Mouse (Mus musculus) limb, embryonic 11.5 days (tissue): Measurements from ENCODE around the gene Jun. TPM values are rescaled to one million over a fixed set of nuclear protein-coding genes. Genes with fewer than 3 reads are reported as not detected.

Experiments used
- ATAC-seq: fragments of 200-750 bp; cut with Nextera tagmentation; 2 replicates; pipeline ENCODE4 v1.8.0; 2017; ENCODE audit warnings: low read depth; ENCODE audit not compliant: insufficient number of reproducible peaks, low FRiP score, low TSS enrichment
- DNase-seq: peaks from one replicate; pipeline ENCODE4 v3.0.0-alpha.2; 2015; ENCODE audit warnings: low spot score
- H3K27ac ChIP-seq: fragments of 300-500 bp; sonication (generic); replicated peaks from 2 replicates; pipeline ENCODE4 v1.5.1; 2014; ENCODE audit warnings: low read depth, mild to moderate bottlenecking, low read length
- H3K27me3 ChIP-seq: fragments of 300-500 bp; sonication (generic); 2 replicates; pipeline ENCODE4 v1.6.1; 2014; ENCODE audit warnings: mild to moderate bottlenecking, low read length, mixed read lengths; ENCODE audit not compliant: control insufficient read depth, insufficient read depth
- H3K36me3 ChIP-seq: fragments of 300-500 bp; sonication (generic); 2 replicates; pipeline ENCODE4 v1.6.1; 2014; ENCODE audit warnings: mild to moderate bottlenecking, low read length, moderate library complexity, mixed read lengths; ENCODE audit not compliant: control insufficient read depth, insufficient read depth
- H3K4me1 ChIP-seq: fragments of 300-500 bp; sonication (generic); 2 replicates; pipeline ENCODE4 v1.6.1; 2014; ENCODE audit warnings: low read length, mixed read lengths; ENCODE audit not compliant: control insufficient read depth, insufficient read depth
- H3K4me2 ChIP-seq: fragments of 300-500 bp; sonication (generic); 2 replicates; pipeline ENCODE4 v1.6.1; 2014; ENCODE audit warnings: low read depth, mild to moderate bottlenecking, moderate library complexity; ENCODE audit not compliant: severe bottlenecking
- H3K4me3 ChIP-seq: fragments of 300-500 bp; sonication (generic); 2 replicates; pipeline ENCODE4 v1.5.1; 2014; ENCODE audit warnings: low read depth, low read length
- H3K9ac ChIP-seq: fragments of 300-500 bp; sonication (generic); 2 replicates; pipeline ENCODE4 v1.6.1; 2014; ENCODE audit warnings: mild to moderate bottlenecking, low read length
- H3K9me3 ChIP-seq: fragments of 300-500 bp; sonication (generic); 2 replicates; pipeline ENCODE4 v1.6.1; 2016; ENCODE audit warnings: low read length; ENCODE audit not compliant: control insufficient read depth
- WGBS: fragments of 180-500 bp; shearing (Covaris S2); extraction: QIAGEN DNeasy Blood & Tissue Kit; methylation state at CpG from one replicate; pipeline ENCODE4 v1.1.7; 2014; 5-methylcytosine and 5-hydroxymethylcytosine counted together
- polyA plus RNA-seq: library from polyadenylated mRNA; unstranded; fragments of >200 nt; fragmentation: Nextera tagmentation; extraction: Ambion mirVana; gene quantifications from 2 replicates; pipeline ENCODE4 v1.2.1, GENCODE M21; 2014

Jun gene
- polyA plus RNA-seq, 1 experiment from 2014 or later = 42.7 TPM

DNA sequence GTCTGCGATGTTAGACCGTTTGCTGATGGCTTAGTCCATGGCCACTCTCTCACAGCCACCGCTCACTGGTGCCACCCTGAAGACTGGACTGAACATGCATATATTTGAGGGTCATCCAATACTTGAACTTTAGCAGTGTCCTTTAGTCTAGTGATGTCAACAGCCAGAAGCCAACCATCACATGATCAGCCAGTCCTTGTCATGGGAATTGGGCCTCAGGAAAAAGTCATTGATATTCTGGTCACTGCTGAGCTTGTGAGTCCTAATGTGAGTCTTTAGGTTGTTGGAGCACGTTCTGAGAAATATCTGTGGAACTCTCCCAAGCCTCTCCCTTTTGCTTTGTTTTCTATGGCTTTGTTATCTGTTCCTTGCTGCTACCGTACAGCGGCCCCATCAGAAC, 43.3 kb upstream of the Jun start:
- ATAC-seq (no peak), DNase-seq (no peak)
- Histone ChIP-seq H3K27ac (no peak overlapping the region), H3K36me3 (no peaks in the 10 kb centered on the region), H3K9me3 (no peaks in the 10 kb centered on the region), H3K27me3 (no peaks in the 10 kb centered on the region), H3K4me2 (no peak overlapping the region), H3K4me1 (peaks cover 18% of the 10 kb centered on the region), H3K4me3 (no peak overlapping the region), H3K9ac (no peak overlapping the region)
- WGBS = 94% methylated on average over 6 of the region's 6 CpGs

DNA sequence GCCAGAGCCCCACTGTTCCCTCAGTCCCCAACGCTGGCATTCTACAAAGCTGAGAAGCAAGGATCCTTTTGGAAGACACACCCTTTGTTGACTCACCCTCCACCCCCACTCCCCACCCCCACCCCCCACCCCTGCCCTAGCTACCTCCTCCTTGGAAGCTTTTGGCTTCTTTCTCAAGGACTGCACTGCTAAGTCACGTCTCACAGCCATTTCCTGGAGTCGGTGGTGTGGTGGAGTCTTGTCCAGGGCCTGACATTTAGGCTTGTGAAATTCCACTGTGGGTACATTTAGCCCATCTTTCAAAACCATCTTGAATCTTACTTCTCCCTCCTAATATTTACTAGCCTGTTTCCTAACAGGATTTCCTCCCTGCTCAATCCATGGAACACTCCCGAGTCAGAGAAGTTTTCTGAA, 42.7 kb upstream of the Jun start:
- no peak overlapping the region for H3K4me2 ChIP-seq
- no peaks in the 10 kb centered on the region for H3K27me3 ChIP-seq
- 55% methylated on average over 4 of the region's 4 CpGs for WGBS
- no peaks in the 10 kb centered on the region for H3K36me3 ChIP-seq
- peaks cover 18% of the 10 kb centered on the region for H3K4me1 ChIP-seq
- ATAC-seq (no peak), DNase-seq (no peak)
- no peak overlapping the region for H3K9ac ChIP-seq
- no peak overlapping the region for H3K27ac ChIP-seq
- no peaks in the 10 kb centered on the region for H3K9me3 ChIP-seq
- no peak overlapping the region for H3K4me3 ChIP-seq

DNA sequence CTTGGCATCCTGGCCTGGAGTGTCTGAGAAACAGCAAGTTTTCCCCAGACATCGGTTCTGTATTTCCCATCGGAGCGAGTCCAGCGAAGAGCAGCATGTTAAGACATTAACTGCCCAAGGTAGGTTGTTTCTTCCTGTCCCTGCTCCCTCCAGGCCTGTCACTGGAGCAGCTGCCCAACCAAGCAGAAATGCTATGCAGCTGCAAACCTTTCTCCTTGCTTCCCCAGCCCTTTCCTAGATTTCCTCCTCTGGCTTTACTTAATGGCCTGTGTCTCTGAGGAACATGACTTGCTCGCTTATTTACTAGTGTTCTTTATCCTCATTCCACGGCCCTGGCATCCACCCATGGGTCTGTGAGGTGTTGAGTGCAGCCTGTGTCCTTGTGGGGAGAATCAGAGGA, 41.6 kb upstream of the Jun start:
- Histone ChIP-seq H3K4me3 (no peak overlapping the region), H3K27ac (no peak overlapping the region), H3K9me3 (no peaks in the 10 kb centered on the region), H3K36me3 (no peaks in the 10 kb centered on the region), H3K9ac (no peak overlapping the region), H3K4me2 (no peak overlapping the region), H3K4me1 (peaks cover 12% of the 10 kb centered on the region), H3K27me3 (no peaks in the 10 kb centered on the region)
- WGBS = 76% methylated on average over 6 of the region's 6 CpGs
- ATAC-seq (no peak), DNase-seq (no peak)

DNA sequence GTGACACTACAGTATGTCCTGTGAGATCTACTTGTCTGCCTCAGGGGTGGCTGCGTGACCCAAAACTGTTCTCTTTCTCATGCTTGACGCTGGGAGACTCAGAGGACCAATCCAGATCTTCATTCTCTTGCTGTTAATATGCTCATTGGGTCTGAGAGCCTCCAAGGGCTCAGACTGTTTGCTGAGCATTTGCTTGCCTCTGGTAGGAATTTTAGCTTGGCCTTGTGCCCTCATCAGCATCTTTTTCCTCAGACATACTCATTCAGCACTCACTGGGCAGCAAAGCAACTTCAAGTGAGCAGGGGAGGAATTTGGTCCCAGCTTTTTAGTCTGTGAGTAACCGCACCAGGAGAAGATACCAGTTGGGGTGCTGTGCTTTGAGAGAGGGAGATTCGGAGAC, 40.5 kb upstream of the Jun start:
- Histone ChIP-seq H3K27me3 (no peaks in the 10 kb centered on the region), H3K36me3 (no peaks in the 10 kb centered on the region), H3K9ac (no peak overlapping the region), H3K4me2 (no peak overlapping the region), H3K9me3 (no peaks in the 10 kb centered on the region), H3K27ac (no peak overlapping the region), H3K4me3 (no peak overlapping the region), H3K4me1 (peaks cover 3% of the 10 kb centered on the region; the same call in 1 of the 2 replicates)
- WGBS = 85% methylated on average over 4 of the region's 4 CpGs
- ATAC-seq (no peak), DNase-seq (no peak)

DNA sequence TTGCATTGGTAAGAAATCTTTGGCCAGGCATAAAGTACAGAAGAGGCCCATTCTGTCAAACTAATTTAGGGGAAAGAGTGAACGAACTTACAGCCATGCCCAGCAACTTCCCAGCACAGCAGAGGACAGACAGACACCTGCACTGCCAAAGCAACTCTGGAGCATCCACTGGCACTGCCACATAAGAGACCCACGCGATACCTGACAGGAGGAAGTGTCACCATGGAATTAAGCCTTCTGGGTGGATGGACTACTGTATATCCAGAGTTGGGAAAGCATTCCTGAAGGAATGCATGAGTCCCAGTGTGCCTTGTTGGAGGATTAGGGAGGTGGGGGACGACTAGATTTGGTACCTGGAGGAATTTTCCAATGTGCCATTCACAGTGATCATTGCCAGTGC, 39.5 kb upstream of the Jun start:
- peaks cover 3% of the 10 kb centered on the region; the same call in 1 of the 2 replicates for H3K4me1 ChIP-seq
- no peak overlapping the region for H3K9ac ChIP-seq
- no peak overlapping the region for H3K4me3 ChIP-seq
- H3K36me3 ChIP-seq = no peaks in the 10 kb centered on the region
- WGBS = 79% methylated on average over 4 of the region's 4 CpGs
- H3K27ac ChIP-seq = no peak overlapping the region
- no peaks in the 10 kb centered on the region for H3K27me3 ChIP-seq
- H3K4me2 ChIP-seq = no peak overlapping the region
- ATAC-seq = no peak
- no peak for DNase-seq
- H3K9me3 ChIP-seq = no peaks in the 10 kb centered on the region

DNA sequence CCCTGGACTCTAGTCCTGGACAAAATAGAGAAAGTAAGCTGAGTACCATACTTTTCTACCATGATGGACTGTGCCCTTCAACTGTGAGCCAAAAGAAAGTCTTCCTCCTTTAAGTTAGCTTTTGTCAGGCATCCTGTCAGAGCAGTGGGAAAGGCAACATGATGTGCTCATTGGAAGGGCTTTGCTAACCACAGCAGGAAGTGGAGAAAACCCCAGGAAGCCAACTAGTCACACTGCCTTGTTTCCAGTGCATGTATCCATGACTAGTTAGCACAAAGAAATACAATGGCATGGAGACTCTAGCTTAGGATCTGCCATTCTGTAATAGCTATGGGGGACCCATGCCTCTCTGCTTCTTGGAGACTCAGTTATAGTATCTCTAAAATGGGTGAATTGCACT, 37.9 kb upstream of the Jun start:
- ATAC-seq = no peak
- Histone ChIP-seq H3K36me3 (no peaks in the 10 kb centered on the region), H3K4me3 (no peak overlapping the region), H3K4me2 (no peak overlapping the region), H3K9me3 (no peaks in the 10 kb centered on the region), H3K9ac (no peak overlapping the region), H3K27ac (no peak overlapping the region), H3K4me1 (peaks cover 3% of the 10 kb centered on the region; the same call in 1 of the 2 replicates), H3K27me3 (no peaks in the 10 kb centered on the region)
- no peak for DNase-seq

DNA sequence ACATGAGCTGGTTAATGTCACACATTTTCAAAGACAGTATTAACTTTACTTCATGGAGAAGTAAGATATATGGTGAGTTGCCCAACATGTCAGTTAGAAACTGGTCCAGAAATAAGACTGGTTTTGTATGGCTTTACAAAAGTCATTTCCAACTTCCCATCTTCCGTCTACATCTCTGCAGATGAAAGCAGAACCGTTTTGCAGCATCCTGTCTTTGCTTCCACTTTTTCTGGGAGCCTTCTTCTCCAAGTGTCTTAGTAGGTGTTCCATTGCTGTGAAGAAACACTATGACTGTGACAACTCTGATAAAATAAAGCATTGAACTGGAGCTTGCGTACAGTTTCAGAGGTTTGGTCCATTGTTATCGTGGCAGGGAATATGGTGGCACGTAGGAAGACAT, 37.0 kb upstream of the Jun start:
- no peak for DNase-seq
- Histone ChIP-seq H3K4me1 (peaks cover 3% of the 10 kb centered on the region; the same call in 1 of the 2 replicates), H3K9ac (no peak overlapping the region), H3K4me2 (no peak overlapping the region), H3K9me3 (no peaks in the 10 kb centered on the region), H3K27me3 (no peaks in the 10 kb centered on the region), H3K27ac (no peak overlapping the region), H3K4me3 (no peak overlapping the region), H3K36me3 (no peaks in the 10 kb centered on the region)
- no peak for ATAC-seq
- WGBS = 92% methylated on average over 5 of the region's 5 CpGs

DNA sequence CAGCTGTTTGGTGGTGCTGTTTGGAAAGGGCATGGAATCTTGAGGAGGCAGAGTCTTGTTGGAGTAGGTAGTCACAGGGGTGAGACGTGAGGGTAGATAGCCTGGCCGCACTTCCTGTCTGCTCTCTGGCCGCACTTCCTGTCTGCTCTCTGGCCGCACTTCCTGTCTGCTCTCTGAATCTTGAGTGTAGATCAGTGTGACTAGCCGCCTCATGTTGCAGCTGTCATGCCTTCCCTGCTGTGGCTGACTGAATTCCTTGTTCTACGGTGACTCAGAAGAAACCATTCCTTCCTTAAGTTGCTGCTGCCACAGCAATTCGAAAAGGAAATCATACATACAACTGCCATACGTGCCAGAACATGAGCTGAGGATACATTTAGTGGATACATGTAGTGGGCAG, 31.9 kb upstream of the Jun start:
- H3K9me3 ChIP-seq = no peaks in the 10 kb centered on the region
- H3K4me3 ChIP-seq = no peak overlapping the region
- peaks cover 9% of the 10 kb centered on the region for H3K4me1 ChIP-seq
- no peak overlapping the region for H3K4me2 ChIP-seq
- H3K36me3 ChIP-seq = no peaks in the 10 kb centered on the region
- H3K9ac ChIP-seq = no peak overlapping the region
- WGBS = 88% methylated on average over 8 of the region's 8 CpGs
- no peaks in the 10 kb centered on the region for H3K27me3 ChIP-seq
- DNase-seq (no peak), ATAC-seq (no peak)
- no peak overlapping the region for H3K27ac ChIP-seq

DNA sequence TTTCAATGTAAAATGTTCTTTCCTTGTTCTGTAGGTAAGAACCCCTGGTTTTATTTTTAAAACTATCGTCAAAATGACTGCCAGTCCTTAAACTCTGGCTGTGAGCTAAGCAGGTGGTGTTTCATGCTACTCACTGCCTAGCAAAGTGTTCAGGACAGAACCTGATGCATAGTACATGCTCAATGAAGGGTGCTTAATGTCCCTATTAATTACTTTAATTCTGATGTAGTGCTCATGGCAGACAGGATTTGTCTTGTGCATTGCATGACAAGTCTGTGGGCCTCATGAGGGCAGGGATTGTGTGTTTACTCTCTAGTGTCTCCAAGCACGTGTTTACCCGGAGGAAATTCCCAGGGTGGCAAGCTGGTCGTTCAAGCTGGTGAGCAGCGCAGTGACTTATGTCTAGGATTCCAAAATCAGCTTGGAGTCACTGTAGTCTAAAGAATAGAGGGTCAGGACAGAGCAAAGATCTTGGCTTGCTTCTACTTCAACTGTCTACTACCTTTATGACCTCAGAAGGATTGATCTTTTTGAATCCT, 31.2 kb upstream of the Jun start:
- Histone ChIP-seq H3K4me3 (no peak overlapping the region), H3K36me3 (no peaks in the 10 kb centered on the region), H3K4me1 (peaks cover 9% of the 10 kb centered on the region), H3K9ac (no peak overlapping the region), H3K9me3 (no peaks in the 10 kb centered on the region), H3K4me2 (no peak overlapping the region), H3K27ac (no peak overlapping the region), H3K27me3 (no peaks in the 10 kb centered on the region)
- 89% methylated on average over 5 of the region's 5 CpGs for WGBS
- no peak for DNase-seq
- ATAC-seq = no peak
